Mouse (Mus musculus): ENCODE measurements around the gene Ago3. TPM values are rescaled to one million over a fixed set of nuclear protein-coding genes. Genes with fewer than 3 reads are reported as not detected.

The Ago3 gene
- polyA plus RNA-seq, 1 experiment from 2014 or later: 13.4 TPM

- Histone ChIP-seq H3K9me3 (replicated peaks; ENCODE audit: control insufficient read depth, low read length) (peaks cover 6% of the 10 kb centered on the region), H3K4me2 (ENCODE audit: low read depth, low read length) (peak within 1 kb of the TSS; percentile 69), H3K36me3 (ENCODE audit: control insufficient read depth, insufficient read depth) (no peaks in the 10 kb centered on the region), H3K9ac (ENCODE audit: low read length) (peak within 1 kb of the TSS; percentile 37), H3K4me3 (ENCODE audit: low read length) (peak within 1 kb of the TSS; percentile 51), H3K27me3 (ENCODE audit: control insufficient read depth, insufficient read depth, low read length) (peaks cover 54% of the 10 kb centered on the region), H3K27ac (ENCODE audit: low read length) (no peak within 1 kb of the TSS), H3K4me1 (ENCODE audit: control insufficient read depth, insufficient read depth, low read length) (peaks cover 4% of the 10 kb centered on the region; the same call in 1 of the 2 replicates)
- WGBS: 2% methylated on average over 41 of the region's 42 CpGs
- no peak; the same call in 1 of the 2 replicates for ATAC-seq (replicated peaks; ENCODE audit: extremely low read depth, insufficient read depth, low FRiP score)
Observed at GRCm38 (mm10) chr4:126286492-126286891, 142.9 kb downstream of the Ago3 start, which contains the start of gene Col8a2. Gene Col8a2 (plus strand): TSS chr4:126286793.

GRCm38 (mm10) chr4:126283582-126283981 is 145.8 kb downstream of the Ago3 start:
- H3K4me2 ChIP-seq (ENCODE audit: low read depth, low read length): no peak overlapping the region
- H3K36me3 ChIP-seq (ENCODE audit: control insufficient read depth, insufficient read depth): no peaks in the 10 kb centered on the region
- WGBS: 74% methylated on average over 8 of the region's 8 CpGs
- peaks cover 41% of the 10 kb centered on the region for H3K27me3 ChIP-seq (ENCODE audit: control insufficient read depth, insufficient read depth, low read length)
- no peak for ATAC-seq (replicated peaks; ENCODE audit: extremely low read depth, insufficient read depth, low FRiP score)
- H3K9ac ChIP-seq (ENCODE audit: low read length): no peak overlapping the region
- H3K4me3 ChIP-seq (ENCODE audit: low read length): no peak overlapping the region
- H3K9me3 ChIP-seq (replicated peaks; ENCODE audit: control insufficient read depth, low read length): peaks cover 6% of the 10 kb centered on the region
- peaks cover 4% of the 10 kb centered on the region; the same call in 1 of the 2 replicates for H3K4me1 ChIP-seq (ENCODE audit: control insufficient read depth, insufficient read depth, low read length)
- H3K27ac ChIP-seq (ENCODE audit: low read length): no peak overlapping the region

- ATAC-seq (replicated peaks; ENCODE audit: extremely low read depth, insufficient read depth, low FRiP score): no peak
- Histone ChIP-seq H3K9me3 (replicated peaks; ENCODE audit: control insufficient read depth, low read length) (peaks cover 6% of the 10 kb centered on the region), H3K27ac (ENCODE audit: low read length) (no peak overlapping the region), H3K4me2 (ENCODE audit: low read depth, low read length) (no peak overlapping the region), H3K9ac (ENCODE audit: low read length) (no peak overlapping the region), H3K4me1 (ENCODE audit: control insufficient read depth, insufficient read depth, low read length) (peaks cover 4% of the 10 kb centered on the region; the same call in 1 of the 2 replicates), H3K36me3 (ENCODE audit: control insufficient read depth, insufficient read depth) (no peaks in the 10 kb centered on the region), H3K27me3 (ENCODE audit: control insufficient read depth, insufficient read depth, low read length) (peaks cover 22% of the 10 kb centered on the region), H3K4me3 (ENCODE audit: low read length) (no peak overlapping the region)
- 64% methylated on average over 9 of the region's 9 CpGs for WGBS
Observed at GRCm38 (mm10) chr4:126281706-126282105, 147.7 kb downstream of the Ago3 start.

Other genes starting within 250 kb of the Ago3 start
- gene Thrap3, start 226.8 kb downstream of the Ago3 start, polyA plus RNA-seq (2015; fragmentation: Nextera tagmentation; extraction: Ambion mirVana): 137 and 143 TPM in 2 replicates
- gene Map7d1, start 173.2 kb downstream of the Ago3 start, polyA plus RNA-seq (2015; fragmentation: Nextera tagmentation; extraction: Ambion mirVana): 34.7 and 36.1 TPM in 2 replicates
- 78.1 and 81.3 TPM in 2 replicates for gene Trappc3, start 167.2 kb downstream of the Ago3 start, polyA plus RNA-seq (2015; fragmentation: Nextera tagmentation; extraction: Ambion mirVana)
- 4.5 and 5.0 TPM in 2 replicates for gene Col8a2, start 142.8 kb downstream of the Ago3 start, polyA plus RNA-seq (2015; fragmentation: Nextera tagmentation; extraction: Ambion mirVana)
- 38.6 and 41.1 TPM in 2 replicates for gene Adprhl2, start 107.9 kb downstream of the Ago3 start, polyA plus RNA-seq (2015; fragmentation: Nextera tagmentation; extraction: Ambion mirVana)
- 2.3 and 2.7 TPM in 2 replicates for gene Tekt2, start 103.9 kb downstream of the Ago3 start, polyA plus RNA-seq (2015; fragmentation: Nextera tagmentation; extraction: Ambion mirVana)
- gene Ago1, start 39.0 kb upstream of the Ago3 start, polyA plus RNA-seq (2015; fragmentation: Nextera tagmentation; extraction: Ambion mirVana): 2.1 and 2.3 TPM in 2 replicates
- 0.97 and 1.1 TPM in 2 replicates for gene Ago4, start 103.9 kb upstream of the Ago3 start, polyA plus RNA-seq (2015; fragmentation: Nextera tagmentation; extraction: Ambion mirVana)
- gene Clspn, start 127.4 kb upstream of the Ago3 start, polyA plus RNA-seq (2015; fragmentation: Nextera tagmentation; extraction: Ambion mirVana): 20.3 and 22.5 TPM in 2 replicates
- gene 5730409E04Rik, start 180.3 kb upstream of the Ago3 start, polyA plus RNA-seq (2015; fragmentation: Nextera tagmentation; extraction: Ambion mirVana): 1.5 and 1.6 TPM in 2 replicates
- gene Psmb2, start 248.1 kb upstream of the Ago3 start, polyA plus RNA-seq (2015; fragmentation: Nextera tagmentation; extraction: Ambion mirVana): 405 and 421 TPM in 2 replicates